Mouse (Mus musculus): ENCODE measurements at regions not wholly inside any gene's neighbourhood (a gene's known extent, or its start where the extent isn't known, plus 50 kb on each side); places are given as distances from the start of the nearest gene placed in this dataset.

DNA sequence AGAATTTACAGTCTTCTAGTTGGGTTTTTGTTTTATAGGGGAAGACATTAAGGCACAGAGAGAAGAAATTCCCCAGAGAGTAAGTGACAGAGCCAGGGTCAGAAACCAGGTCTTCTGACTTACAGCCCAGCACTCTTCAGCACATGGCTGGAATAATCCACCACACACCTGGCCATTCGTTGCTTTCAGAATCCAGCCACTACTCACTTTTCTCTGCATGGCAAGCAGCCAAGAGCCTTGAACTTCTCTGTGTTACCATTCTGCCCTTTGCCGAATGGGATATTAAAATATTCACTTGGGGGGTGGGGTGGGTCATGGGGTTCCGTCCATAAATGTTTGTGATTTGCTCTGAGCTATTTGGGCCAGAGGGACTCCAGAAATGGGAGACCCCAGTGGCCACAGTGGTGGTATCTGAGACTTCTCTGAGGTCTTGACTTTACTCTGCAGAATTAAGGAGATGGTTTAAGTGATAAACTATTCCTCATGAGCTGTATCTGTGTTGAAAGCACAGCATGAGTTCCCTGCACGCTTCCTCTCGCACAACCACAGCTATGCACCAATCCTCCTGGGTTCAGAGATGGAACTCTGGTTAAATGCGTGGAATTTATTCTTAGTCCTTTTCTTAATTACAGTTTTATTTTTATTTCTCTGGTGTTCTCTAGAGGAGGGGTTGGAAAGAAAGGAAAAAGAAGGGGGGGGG lies 488.9 kb upstream of the Tnc start:
- Histone ChIP-seq H3K4me2 (ENCODE audit: low read depth, low read length) (no peak overlapping the region), H3K36me3 (replicated peaks; ENCODE audit: control insufficient read depth, insufficient read depth, low read length) (no peaks in the 10 kb centered on the region), H3K4me3 (ENCODE audit: low read depth, low read length) (no peak overlapping the region), H3K9ac (replicated peaks; ENCODE audit: low read depth, low read length) (no peak overlapping the region), H3K4me1 (ENCODE audit: control insufficient read depth, insufficient read depth) (no peaks in the 10 kb centered on the region), H3K27me3 (ENCODE audit: control insufficient read depth, insufficient read depth, low read length) (no peaks in the 10 kb centered on the region), H3K9me3 (replicated peaks; ENCODE audit: control insufficient read depth, low read length) (no peaks in the 10 kb centered on the region), H3K27ac (ENCODE audit: low read depth) (no peak overlapping the region)
- ATAC-seq (ENCODE audit: insufficient read depth, low read depth) (no peak), DNase-seq (ENCODE audit: low spot score) (no peak)
- WGBS: 58% methylated on average over 6 of the region's 6 CpGs
- no peak for TF ChIP-seq CTCF (IDR thresholded peaks at IDR 0.05; ENCODE audit: low read depth)
- no peak for TF ChIP-seq EP300 (IDR thresholded peaks at IDR 0.05; ENCODE audit: low read depth)

- H3K36me3 ChIP-seq (replicated peaks; ENCODE audit: control insufficient read depth, insufficient read depth, low read length): no peaks in the 10 kb centered on the region
- H3K27me3 ChIP-seq (ENCODE audit: control insufficient read depth, insufficient read depth, low read length): no peaks in the 10 kb centered on the region
- H3K9ac ChIP-seq (replicated peaks; ENCODE audit: low read depth, low read length): no peak overlapping the region
- no peaks in the 10 kb centered on the region for H3K9me3 ChIP-seq (replicated peaks; ENCODE audit: control insufficient read depth, low read length)
- DNase-seq (ENCODE audit: low spot score): no peak
- no peak for TF ChIP-seq CTCF (IDR thresholded peaks at IDR 0.05; ENCODE audit: low read depth)
- TF ChIP-seq EP300 (IDR thresholded peaks at IDR 0.05; ENCODE audit: low read depth): no peak
- H3K4me3 ChIP-seq (ENCODE audit: low read depth, low read length): no peak overlapping the region
- WGBS: 73% methylated on average over 4 of the region's 4 CpGs
- ATAC-seq (ENCODE audit: insufficient read depth, low read depth): no peak
- H3K27ac ChIP-seq (ENCODE audit: low read depth): no peak overlapping the region
- H3K4me1 ChIP-seq (ENCODE audit: control insufficient read depth, insufficient read depth): no peaks in the 10 kb centered on the region
- H3K4me2 ChIP-seq (ENCODE audit: low read depth, low read length): no peak overlapping the region
These were observed 491.2 kb upstream of the Tnc start for GRCm38 (mm10) chr4:64538009-64538408.

- WGBS: 53% methylated on average over 4 of the region's 4 CpGs
- no peak overlapping the region for H3K4me3 ChIP-seq (ENCODE audit: low read depth, low read length)
- no peaks in the 10 kb centered on the region for H3K9me3 ChIP-seq (replicated peaks; ENCODE audit: control insufficient read depth, low read length)
- ATAC-seq (ENCODE audit: insufficient read depth, low read depth): no peak
- H3K27ac ChIP-seq (ENCODE audit: low read depth): no peak overlapping the region
- H3K4me2 ChIP-seq (ENCODE audit: low read depth, low read length): no peak overlapping the region
- H3K27me3 ChIP-seq (ENCODE audit: control insufficient read depth, insufficient read depth, low read length): no peaks in the 10 kb centered on the region
- DNase-seq (ENCODE audit: low spot score): no peak
- TF ChIP-seq CTCF (IDR thresholded peaks at IDR 0.05; ENCODE audit: low read depth) (no peak), EP300 (IDR thresholded peaks at IDR 0.05; ENCODE audit: low read depth) (no peak)
- H3K4me1 ChIP-seq (ENCODE audit: control insufficient read depth, insufficient read depth): no peaks in the 10 kb centered on the region
- no peak overlapping the region for H3K9ac ChIP-seq (replicated peaks; ENCODE audit: low read depth, low read length)
- no peaks in the 10 kb centered on the region for H3K36me3 ChIP-seq (replicated peaks; ENCODE audit: control insufficient read depth, insufficient read depth, low read length)
These were observed 497.9 kb upstream of the Tnc start for GRCm38 (mm10) chr4:64544576-64545185.

DNA sequence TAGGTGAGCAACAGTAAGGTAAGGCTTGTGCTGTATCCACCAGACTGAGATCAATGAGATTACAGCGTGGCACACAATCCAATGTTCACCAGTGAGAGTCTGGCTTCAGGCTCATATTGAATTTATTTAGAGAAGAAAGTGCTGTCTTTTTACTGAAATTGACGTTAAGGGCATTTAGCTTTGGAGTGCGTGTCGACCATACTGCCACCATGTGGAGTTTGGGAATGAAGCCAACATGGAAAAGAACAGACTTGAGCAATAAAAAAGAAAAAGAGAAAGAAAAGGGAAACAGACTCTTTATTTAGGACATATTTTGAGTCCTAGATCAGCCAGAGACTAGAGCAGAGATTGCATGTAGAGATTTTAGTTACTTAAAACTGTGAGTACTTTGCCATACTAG lies 499.6 kb upstream of the Tnc start:
- Histone ChIP-seq H3K9ac (replicated peaks; ENCODE audit: low read depth, low read length) (no peak overlapping the region), H3K27ac (ENCODE audit: low read depth) (no peak overlapping the region), H3K4me1 (ENCODE audit: control insufficient read depth, insufficient read depth) (no peaks in the 10 kb centered on the region), H3K4me2 (ENCODE audit: low read depth, low read length) (no peak overlapping the region), H3K27me3 (ENCODE audit: control insufficient read depth, insufficient read depth, low read length) (no peaks in the 10 kb centered on the region), H3K9me3 (replicated peaks; ENCODE audit: control insufficient read depth, low read length) (no peaks in the 10 kb centered on the region), H3K4me3 (ENCODE audit: low read depth, low read length) (no peak overlapping the region), H3K36me3 (replicated peaks; ENCODE audit: control insufficient read depth, insufficient read depth, low read length) (no peaks in the 10 kb centered on the region)
- WGBS: 73% methylated on average over 4 of the region's 4 CpGs
- ATAC-seq (ENCODE audit: insufficient read depth, low read depth): no peak
- no peak for DNase-seq (ENCODE audit: low spot score)
- TF ChIP-seq EP300 (IDR thresholded peaks at IDR 0.05; ENCODE audit: low read depth) (no peak), CTCF (IDR thresholded peaks at IDR 0.05; ENCODE audit: low read depth) (no peak)

DNA sequence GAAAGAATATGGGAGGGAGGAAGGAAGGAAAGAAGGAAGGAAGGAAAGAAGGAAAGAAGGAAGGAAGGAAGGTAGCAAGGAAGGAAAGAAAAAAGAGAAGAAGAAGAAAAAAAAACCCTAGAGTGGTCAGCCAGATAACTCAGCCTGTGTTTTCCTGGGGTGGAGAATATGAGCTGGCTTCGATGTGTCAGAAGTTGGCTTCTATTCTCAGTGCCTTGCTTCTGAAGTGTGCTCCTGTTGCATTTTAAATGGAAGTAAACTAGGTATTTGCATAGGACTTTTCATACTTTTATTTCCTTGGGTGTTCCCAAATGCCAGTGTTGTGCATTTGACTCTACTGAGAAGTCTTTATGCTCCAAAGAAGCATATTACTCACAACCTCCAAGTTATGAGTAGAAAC lies 515.7 kb upstream of the Tnc start:
- no peak overlapping the region for H3K27ac ChIP-seq (ENCODE audit: low read depth)
- ATAC-seq (ENCODE audit: insufficient read depth, low read depth) (no peak), DNase-seq (ENCODE audit: low spot score) (no peak)
- no peaks in the 10 kb centered on the region for H3K4me1 ChIP-seq (ENCODE audit: control insufficient read depth, insufficient read depth)
- no peaks in the 10 kb centered on the region for H3K27me3 ChIP-seq (ENCODE audit: control insufficient read depth, insufficient read depth, low read length)
- no peak overlapping the region for H3K4me2 ChIP-seq (ENCODE audit: low read depth, low read length)
- H3K36me3 ChIP-seq (replicated peaks; ENCODE audit: control insufficient read depth, insufficient read depth, low read length): no peaks in the 10 kb centered on the region
- TF ChIP-seq CTCF (IDR thresholded peaks at IDR 0.05; ENCODE audit: low read depth) (no peak), EP300 (IDR thresholded peaks at IDR 0.05; ENCODE audit: low read depth) (no peak)
- 72% methylated on average over 1 of the region's 1 CpGs for WGBS
- H3K9ac ChIP-seq (replicated peaks; ENCODE audit: low read depth, low read length): no peak overlapping the region
- H3K9me3 ChIP-seq (replicated peaks; ENCODE audit: control insufficient read depth, low read length): no peaks in the 10 kb centered on the region
- no peak overlapping the region for H3K4me3 ChIP-seq (ENCODE audit: low read depth, low read length)

- ATAC-seq (ENCODE audit: insufficient read depth, low read depth) (no peak), DNase-seq (ENCODE audit: low spot score) (no peak)
- Histone ChIP-seq H3K9ac (replicated peaks; ENCODE audit: low read depth, low read length) (no peak overlapping the region), H3K27me3 (ENCODE audit: control insufficient read depth, insufficient read depth, low read length) (no peaks in the 10 kb centered on the region), H3K4me2 (ENCODE audit: low read depth, low read length) (no peak overlapping the region), H3K36me3 (replicated peaks; ENCODE audit: control insufficient read depth, insufficient read depth, low read length) (no peaks in the 10 kb centered on the region), H3K4me3 (ENCODE audit: low read depth, low read length) (no peak overlapping the region), H3K27ac (ENCODE audit: low read depth) (no peak overlapping the region), H3K9me3 (replicated peaks; ENCODE audit: control insufficient read depth, low read length) (no peaks in the 10 kb centered on the region), H3K4me1 (ENCODE audit: control insufficient read depth, insufficient read depth) (no peaks in the 10 kb centered on the region)
- 72% methylated on average over 3 of the region's 3 CpGs for WGBS
- TF ChIP-seq EP300 (IDR thresholded peaks at IDR 0.05; ENCODE audit: low read depth) (no peak), CTCF (IDR thresholded peaks at IDR 0.05; ENCODE audit: low read depth) (no peak)
These were observed 517.2 kb upstream of the Tnc start for GRCm38 (mm10) chr4:64563996-64564395.
